Mouse (Mus musculus) erythroblast, adult 5-6 weeks (primary cell): Measurements from ENCODE around the gene R3hdm2. TPM values are rescaled to one million over a fixed set of nuclear protein-coding genes. Genes with fewer than 3 reads are reported as not detected.

Experiments
- ATAC-seq: replicated peaks from 2 replicates; pipeline ENCODE4 v1.8.0; 2016; ENCODE audit warnings: moderate number of reproducible peaks, mild to moderate bottlenecking, moderate TSS enrichment, inconsistent platforms; ENCODE audit not compliant: poor library complexity, low FRiP score, severe bottlenecking
- total RNA-seq, 2 experiments: library from RNA; stranded (forward) in 1 of 2; stranded (reverse) in 1 of 2; fragments of 150-400 nt in 1 of 2; fragments of 200-764, 138-1000 nt in 1 of 2; gene quantifications; 2 replicates each; pipeline versions ENCODE4 v1.2.3 to v1.2.4; 2015 to 2017; ENCODE audit warnings: low replicate concordance in 2 of 2

Gene R3hdm2
- total RNA-seq, 2 experiments from 2014 or later, result 18.3 to 25.7 TPM

GRCm38 (mm10) chr10:127480833-127481813 is 101.0 kb downstream of the R3hdm2 start:
- ATAC-seq, result no peak

GRCm38 (mm10) chr10:127485235-127485634 is 105.1 kb downstream of the R3hdm2 start:
- ATAC-seq, result no peak

GRCm38 (mm10) chr10:127488856-127489255 is 108.7 kb downstream of the R3hdm2 start:
- no peak for ATAC-seq

GRCm38 (mm10) chr10:127490160-127491127 is 110.3 kb downstream of the R3hdm2 start:
- ATAC-seq, result no peak

- ATAC-seq, result no peak
Measured at GRCm38 (mm10) chr10:127491128-127491512, 111.0 kb downstream of the R3hdm2 start.

- ATAC-seq, result no peak
Measured at GRCm38 (mm10) chr10:127492118-127492517, 112.0 kb downstream of the R3hdm2 start.

- no peak for ATAC-seq
Measured at GRCm38 (mm10) chr10:127496156-127496555, 116.0 kb downstream of the R3hdm2 start.

- ATAC-seq, result no peak
Measured at GRCm38 (mm10) chr10:127499516-127499915, 119.4 kb downstream of the R3hdm2 start.

GRCm38 (mm10) chr10:127500042-127500441 is 119.9 kb downstream of the R3hdm2 start:
- no peak for ATAC-seq

GRCm38 (mm10) chr10:127500894-127501893 is 121.1 kb downstream of the R3hdm2 start, which contains the start of gene Stac3:
Stac3 (plus strand) TSS chr10:127501686.
- ATAC-seq, result no peak

GRCm38 (mm10) chr10:127508239-127508638 is 128.1 kb downstream of the R3hdm2 start:
- ATAC-seq, result no peak

GRCm38 (mm10) chr10:127509051-127509836 is 129.1 kb downstream of the R3hdm2 start:
- peak; percentile 57; the same call in 1 of the 2 replicates for ATAC-seq

GRCm38 (mm10) chr10:127509837-127510701 is 129.9 kb downstream of the R3hdm2 start:
- no peak for ATAC-seq

GRCm38 (mm10) chr10:127510895-127511617 is 130.9 kb downstream of the R3hdm2 start:
- ATAC-seq, result no peak

GRCm38 (mm10) chr10:127511634-127512306 is 131.6 kb downstream of the R3hdm2 start:
- no peak for ATAC-seq

GRCm38 (mm10) chr10:127512307-127512666 is 132.2 kb downstream of the R3hdm2 start:
- no peak for ATAC-seq
